Comparison of ENCODE assay signal across 22 mouse cellular contexts in genomic region chr6:18946002-18946683, GRCm38 (mm10).
A peak's percentile ranks its signal among the peaks of the same experiment; 100 is the strongest.
DNase-seq lines count a peak whose midpoint lies in the region; ATAC-seq lines count a peak whose summit lies in the region.
"Had no signal": no experiment of that assay in that cellular context is flagged by ENCODE, and none has a peak within 500 bp of the region (broad histone marks: within the 10 kb centered on the region; RNA-seq: fewer than 3 reads in every experiment).

No protein-coding gene starts in this region.

- 47% methylated on average over 5 of the region's 5 CpGs for WGBS in liver, embryonic 16.5 days (ENCODE audit: insufficient replicate concordance)
- 66% methylated on average over 5 of the region's 5 CpGs for WGBS in liver, embryonic 11.5 days
- WGBS in intestine, embryonic 16.5 days: 61% methylated on average over 5 of the region's 5 CpGs

- no peaks in the 10 kb centered on the region for H3K27me3 ChIP-seq in liver, embryonic 16.5 days (ENCODE audit: control insufficient read depth, insufficient read depth, low read depth, low read length)
- H3K27me3 ChIP-seq in liver, embryonic 11.5 days (replicated peaks; ENCODE audit: control insufficient read depth, insufficient read depth, low read length): no peaks in the 10 kb centered on the region
- H3K27me3 ChIP-seq in intestine, embryonic 16.5 days (replicated peaks; ENCODE audit: control insufficient read depth, insufficient read depth, low read length): no peaks in the 10 kb centered on the region
- H3K27me3 ChIP-seq: embryonic facial prominence, embryonic 12.5 days; forebrain, embryonic 13.5 days; forebrain, embryonic 15.5 days had no signal

- no peak overlapping the region for H3K27ac ChIP-seq in liver, embryonic 16.5 days (ENCODE audit: low read length)
- H3K27ac ChIP-seq in liver, embryonic 11.5 days (ENCODE audit: low read depth, low read length): no peak overlapping the region
- no peak overlapping the region for H3K27ac ChIP-seq in intestine, embryonic 16.5 days (ENCODE audit: low read length)
- H3K27ac ChIP-seq: embryonic facial prominence, embryonic 10.5 days; embryonic facial prominence, embryonic 12.5 days; forebrain, embryonic 13.5 days; forebrain, embryonic 15.5 days had no signal

- DNase-seq in liver, embryonic 11.5 days (ENCODE audit: low spot score): no peak
- DNase-seq in brain, adult 2 months (ENCODE audit: low read depth, low spot score): peak; percentile 1
- no peak for DNase-seq in testis, postnatal 10 days (ENCODE audit: low spot score)
- no peak for DNase-seq in adrenal gland, adult (ENCODE audit: inconsistent age in 2 of 2, low spot score in 1 of 2)
- no peak for DNase-seq in retina, postnatal 1 day
- DNase-seq: adrenal gland, adult 2 months; adrenal gland, postnatal 10 days; adrenal gland, postnatal 25 days; cerebellum, adult 11-12 months; cerebellum, adult 2 months; cerebellum, adult 9-10 months; cerebellum, postnatal 10 days; cerebellum, postnatal 25 days; forebrain, postnatal 0 days had no signal

- H3K9ac ChIP-seq in liver, embryonic 16.5 days (ENCODE audit: low read depth, low read length): no peak overlapping the region
- H3K9ac ChIP-seq in liver, embryonic 11.5 days (ENCODE audit: low read depth, low read length): no peak overlapping the region
- no peak overlapping the region for H3K9ac ChIP-seq in intestine, embryonic 16.5 days (ENCODE audit: low read depth, low read length)
- H3K9ac ChIP-seq: embryonic facial prominence, embryonic 12.5 days; forebrain, embryonic 13.5 days; forebrain, embryonic 15.5 days; forebrain, postnatal 0 days had no signal

- H3K4me3 ChIP-seq in liver, embryonic 16.5 days (ENCODE audit: low read depth, low read length): no peak overlapping the region
- no peak overlapping the region for H3K4me3 ChIP-seq in liver, embryonic 11.5 days (ENCODE audit: low read depth, low read length)
- no peak overlapping the region for H3K4me3 ChIP-seq in intestine, embryonic 16.5 days (ENCODE audit: low read length)
- H3K4me3 ChIP-seq: embryonic facial prominence, embryonic 10.5 days; embryonic facial prominence, embryonic 12.5 days; forebrain, embryonic 13.5 days; forebrain, embryonic 15.5 days had no signal

- H3K9me3 ChIP-seq in liver, embryonic 16.5 days (replicated peaks; ENCODE audit: control insufficient read depth, low read length): no peaks in the 10 kb centered on the region
- H3K9me3 ChIP-seq in liver, embryonic 11.5 days (ENCODE audit: control insufficient read depth, low read length): no peaks in the 10 kb centered on the region
- no peaks in the 10 kb centered on the region for H3K9me3 ChIP-seq in intestine, embryonic 16.5 days (ENCODE audit: control insufficient read depth, low read length)
- H3K9me3 ChIP-seq: embryonic facial prominence, embryonic 10.5 days; embryonic facial prominence, embryonic 12.5 days; forebrain, embryonic 13.5 days; forebrain, embryonic 15.5 days had no signal

- H3K4me2 ChIP-seq in liver, embryonic 16.5 days (ENCODE audit: low read depth, low read length): no peak overlapping the region
- no peak overlapping the region for H3K4me2 ChIP-seq in liver, embryonic 11.5 days
- no peak overlapping the region for H3K4me2 ChIP-seq in intestine, embryonic 16.5 days (ENCODE audit: low read depth, low read length)
- H3K4me2 ChIP-seq: embryonic facial prominence, embryonic 12.5 days; forebrain, embryonic 13.5 days; forebrain, embryonic 15.5 days had no signal

- no peaks in the 10 kb centered on the region for H3K36me3 ChIP-seq in liver, embryonic 16.5 days (ENCODE audit: control insufficient read depth, insufficient read depth)
- no peaks in the 10 kb centered on the region for H3K36me3 ChIP-seq in liver, embryonic 11.5 days (ENCODE audit: control insufficient read depth, insufficient read depth, low read length)
- no peaks in the 10 kb centered on the region for H3K36me3 ChIP-seq in intestine, embryonic 16.5 days (ENCODE audit: control insufficient read depth, insufficient read depth, low read length)
- H3K36me3 ChIP-seq: embryonic facial prominence, embryonic 10.5 days; embryonic facial prominence, embryonic 12.5 days; forebrain, embryonic 15.5 days had no signal

- ATAC-seq in liver, embryonic 16.5 days (ENCODE audit: low read depth): peak; percentile 62
- no peak for ATAC-seq in liver, embryonic 11.5 days (replicated peaks; ENCODE audit: low FRiP score)
- ATAC-seq in intestine, embryonic 16.5 days: peak; percentile 99
- ATAC-seq: activated CD4-positive, CD25-positive, alpha-beta regulatory T cell, adult 4 months; forebrain, embryonic 13.5 days; forebrain, embryonic 15.5 days; forebrain, postnatal 0 days; Patski had no signal

- H3K4me1 ChIP-seq in liver, embryonic 16.5 days (ENCODE audit: control insufficient read depth, low read depth, low read length): no peaks in the 10 kb centered on the region
- no peaks in the 10 kb centered on the region for H3K4me1 ChIP-seq in liver, embryonic 11.5 days (replicated peaks; ENCODE audit: control insufficient read depth, insufficient read depth, low read length)
- H3K4me1 ChIP-seq in intestine, embryonic 16.5 days (ENCODE audit: control insufficient read depth, insufficient read depth, low read length): no peaks in the 10 kb centered on the region
- H3K4me1 ChIP-seq: embryonic facial prominence, embryonic 10.5 days; embryonic facial prominence, embryonic 12.5 days; forebrain, embryonic 13.5 days; forebrain, embryonic 15.5 days had no signal
